Mouse (Mus musculus): ENCODE data around the gene Cercam.
"Not testable (repeated sequence)": the region's sequence is repeated elsewhere in the genome, so short reads cannot be mapped to it uniquely, and the experiment has no call there.

The Cercam gene

GRCm38 (mm10) chr2:29896071-29896470 lies 27.1 kb downstream of the Cercam start:
- no peak for DNase-seq (ENCODE audit: low spot score in 2 of 2)

DNA sequence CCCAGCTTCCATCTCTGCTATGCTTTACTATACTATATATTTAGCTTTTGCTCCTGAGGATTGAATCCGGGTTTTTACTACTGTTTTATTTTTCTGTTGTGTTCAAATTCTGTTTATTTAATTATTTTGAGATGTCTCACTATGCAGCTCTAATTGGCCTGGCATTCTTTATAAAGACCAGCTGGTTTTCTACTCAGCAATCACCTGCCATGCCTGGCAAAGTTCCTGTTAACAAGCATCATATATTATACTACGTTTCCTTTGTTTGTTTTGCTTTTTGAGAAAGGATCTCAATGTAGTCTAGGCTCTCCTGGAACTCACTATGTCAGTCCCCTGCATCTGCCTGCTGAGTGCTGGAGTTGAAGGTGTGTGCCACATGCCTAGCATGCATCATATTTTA lies 28.4 kb downstream of the Cercam start:
- DNase-seq (ENCODE audit: low spot score in 2 of 2) = no peak

DNA sequence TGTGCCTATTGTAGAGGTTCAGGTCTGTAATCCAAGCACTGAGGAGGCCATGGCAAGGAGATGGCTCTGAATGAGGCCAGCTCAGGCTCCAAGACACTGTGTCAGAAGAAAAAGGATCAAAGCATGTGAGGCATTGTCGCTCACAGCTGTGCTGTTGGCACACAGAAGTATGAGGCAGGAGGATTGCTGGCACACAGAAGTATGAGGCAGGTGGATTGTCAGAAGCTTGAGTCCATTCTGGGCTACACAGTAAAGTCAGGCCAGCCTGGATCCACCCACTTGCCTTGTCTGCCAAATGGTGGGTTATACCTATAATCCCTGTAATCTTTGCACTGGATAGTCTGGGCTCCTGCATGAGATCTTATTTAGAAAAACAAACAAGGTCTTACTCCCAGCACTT lies 29.1 kb downstream of the Cercam start:
- DNase-seq (ENCODE audit: low spot score in 2 of 2) = no peak

- no peak for DNase-seq (ENCODE audit: low spot score in 2 of 2)
Observed at GRCm38 (mm10) chr2:29902194-29902593, 33.2 kb downstream of the Cercam start.

DNA sequence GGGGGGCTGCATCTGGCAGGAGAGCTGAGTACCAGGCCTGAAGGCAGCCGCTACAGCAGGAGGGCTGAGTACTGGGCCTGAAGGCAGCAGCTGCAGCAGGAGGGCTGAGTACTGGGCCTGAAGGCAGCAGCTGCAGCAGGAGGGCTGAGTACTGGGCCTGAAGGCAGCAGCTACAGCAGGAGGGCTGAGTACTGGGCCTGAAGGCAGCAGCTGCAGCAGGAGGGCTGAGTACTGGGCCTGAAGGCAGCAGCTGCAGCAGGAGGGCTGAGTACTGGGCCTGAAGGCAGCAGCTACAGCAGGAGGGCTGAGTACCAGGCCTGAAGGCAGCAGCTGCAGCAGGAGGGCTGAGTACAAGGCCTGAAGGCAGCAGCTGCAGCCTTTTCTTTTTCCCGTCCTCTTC lies 39.2 kb downstream of the Cercam start:
- not testable (repeated sequence) for DNase-seq (ENCODE audit: low spot score in 2 of 2)

- DNase-seq (ENCODE audit: low spot score in 2 of 2) = no peak
Observed at GRCm38 (mm10) chr2:29910042-29910441, 41.1 kb downstream of the Cercam start.

GRCm38 (mm10) chr2:29917621-29918020 lies 48.7 kb downstream of the Cercam start:
- DNase-seq (ENCODE audit: low spot score in 2 of 2) = no peak

- DNase-seq (ENCODE audit: low spot score in 2 of 2) = peak; percentile 5 to 10
Observed at GRCm38 (mm10) chr2:29922011-29922410, 53.0 kb downstream of the Cercam start.

DNA sequence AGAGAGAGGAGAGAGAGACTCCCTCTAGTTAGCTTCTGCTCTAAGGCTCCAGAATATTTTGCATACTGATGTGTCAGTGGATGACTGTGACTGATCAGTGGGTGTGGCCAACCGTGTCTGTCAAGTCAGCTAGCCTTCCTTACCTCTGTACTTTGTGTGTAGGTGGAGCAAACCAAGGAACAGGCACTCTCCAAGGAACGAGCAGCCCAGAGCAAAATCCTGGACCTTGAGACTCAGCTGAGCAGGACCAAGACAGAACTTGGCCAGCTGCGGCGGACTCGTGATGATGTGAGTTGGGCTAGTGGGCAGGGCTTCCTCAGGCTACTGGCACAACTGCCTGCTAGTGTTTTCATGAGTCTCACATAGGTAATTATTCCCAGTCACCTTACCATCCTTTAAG lies 57.6 kb downstream of the Cercam start:
- no peak for DNase-seq (ENCODE audit: low spot score in 2 of 2)

- DNase-seq (ENCODE audit: low spot score in 2 of 2) = no peak
Observed at GRCm38 (mm10) chr2:29930506-29930905, 61.5 kb downstream of the Cercam start.

GRCm38 (mm10) chr2:29931194-29931593 lies 62.2 kb downstream of the Cercam start:
- DNase-seq (ENCODE audit: low spot score in 2 of 2) = no peak
